Mouse (Mus musculus): Measurements from ENCODE around the gene Pglyrp2. TPM values are rescaled to one million over a fixed set of nuclear protein-coding genes. Genes with fewer than 3 reads are reported as not detected.
A peak's percentile ranks its signal among the peaks of the same experiment; 100 is the strongest.

Pglyrp2 gene
- polyA plus RNA-seq, 1 experiment, result 8.0 TPM

DNA sequence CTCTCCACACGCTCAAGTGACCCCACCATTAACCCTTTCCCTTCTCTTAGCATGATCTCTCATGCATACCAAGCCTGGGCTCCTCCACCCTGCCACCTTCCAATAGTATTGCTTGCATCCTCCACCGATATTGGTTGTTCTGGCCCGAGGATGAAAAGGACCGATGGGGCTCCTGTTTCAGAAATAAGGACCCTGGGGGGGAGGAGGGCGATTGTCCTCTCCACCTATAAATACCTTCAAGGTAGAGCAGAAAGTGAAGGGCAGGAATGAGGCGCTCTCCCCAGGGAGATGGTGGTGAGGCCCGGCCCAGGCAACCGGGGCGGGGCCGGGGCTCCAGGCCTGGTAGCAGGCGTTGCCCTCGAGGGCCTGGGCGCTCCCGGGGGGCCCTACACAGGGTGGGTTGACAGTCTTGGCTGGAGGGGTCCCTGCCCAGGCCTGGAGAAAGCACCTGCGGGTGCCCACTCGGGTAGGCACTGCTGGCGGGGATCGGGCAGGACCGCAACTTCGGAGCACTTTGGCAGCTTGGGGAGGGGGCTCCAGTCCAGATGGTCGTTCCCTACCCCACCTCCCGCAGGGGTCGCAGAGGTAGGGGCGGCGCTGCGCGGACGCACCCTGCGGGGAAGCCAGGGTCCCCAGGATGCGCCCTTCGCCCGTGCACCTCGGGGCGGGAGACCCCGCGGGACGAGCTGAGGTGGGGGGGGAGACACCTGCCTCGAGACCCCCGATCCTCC is 35.4 kb downstream of the Pglyrp2 start:
- H3K27ac ChIP-seq (ENCODE audit: insufficient read depth, low read depth, low read length), result peak overlapping the region; percentile 26; the same call in 1 of the 2 replicates
- TF ChIP-seq CTCF (IDR thresholded peaks at IDR 0.05; ENCODE audit: extremely low read depth, insufficient read length, insufficient replicate concordance, low read depth, low read length), result no peak
- no peak for TF ChIP-seq POLR2A (IDR thresholded peaks at IDR 0.05; ENCODE audit: low read depth, low read length)
- H3K36me3 ChIP-seq (ENCODE audit: control insufficient read depth, insufficient read depth, low read length), result peaks cover 3% of the 10 kb centered on the region; the same call in 1 of the 2 replicates
- H3K4me1 ChIP-seq (ENCODE audit: control insufficient read depth, insufficient read depth, insufficient read length, low read length), result peaks cover 6% of the 10 kb centered on the region
- peak overlapping the region; percentile 98 for H3K4me3 ChIP-seq (ENCODE audit: low read depth, low read length)
- H3K27me3 ChIP-seq (ENCODE audit: control insufficient read depth, insufficient read depth, low read length), result 0 out of 2 replicates have a peak, but pooled peaks cover 4% of the 10 kb centered on the region
- 1% methylated on average over 36 of the region's 39 CpGs for WGBS

DNA sequence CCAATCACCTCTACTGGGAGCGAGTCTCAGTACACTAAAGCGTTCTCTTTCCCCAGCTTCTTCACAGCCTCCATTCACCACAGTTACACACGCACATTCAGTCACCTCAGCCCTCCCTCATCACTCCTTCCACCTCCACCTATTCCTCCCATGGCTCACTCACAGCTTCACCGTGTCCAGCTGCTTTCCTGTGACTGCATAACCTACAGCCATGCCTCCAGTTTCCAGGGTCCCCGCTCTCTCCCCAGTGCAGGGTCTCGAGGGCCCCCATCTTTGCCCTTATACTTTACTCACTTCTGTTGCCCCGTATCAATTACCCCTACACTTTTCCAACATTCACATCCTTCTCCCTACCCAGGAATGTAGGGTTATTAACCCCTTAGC is 36.0 kb downstream of the Pglyrp2 start:
- no peak for TF ChIP-seq POLR2A (IDR thresholded peaks at IDR 0.05; ENCODE audit: low read depth, low read length)
- no peak overlapping the region for H3K27ac ChIP-seq (ENCODE audit: insufficient read depth, low read depth, low read length)
- 0 out of 2 replicates have a peak, but pooled peaks cover 4% of the 10 kb centered on the region for H3K27me3 ChIP-seq (ENCODE audit: control insufficient read depth, insufficient read depth, low read length)
- WGBS, result 65% methylated on average over 7 of the region's 7 CpGs
- H3K36me3 ChIP-seq (ENCODE audit: control insufficient read depth, insufficient read depth, low read length), result peaks cover 3% of the 10 kb centered on the region; the same call in 1 of the 2 replicates
- peaks cover 6% of the 10 kb centered on the region for H3K4me1 ChIP-seq (ENCODE audit: control insufficient read depth, insufficient read depth, insufficient read length, low read length)
- no peak overlapping the region for H3K4me3 ChIP-seq (ENCODE audit: low read depth, low read length)

DNA sequence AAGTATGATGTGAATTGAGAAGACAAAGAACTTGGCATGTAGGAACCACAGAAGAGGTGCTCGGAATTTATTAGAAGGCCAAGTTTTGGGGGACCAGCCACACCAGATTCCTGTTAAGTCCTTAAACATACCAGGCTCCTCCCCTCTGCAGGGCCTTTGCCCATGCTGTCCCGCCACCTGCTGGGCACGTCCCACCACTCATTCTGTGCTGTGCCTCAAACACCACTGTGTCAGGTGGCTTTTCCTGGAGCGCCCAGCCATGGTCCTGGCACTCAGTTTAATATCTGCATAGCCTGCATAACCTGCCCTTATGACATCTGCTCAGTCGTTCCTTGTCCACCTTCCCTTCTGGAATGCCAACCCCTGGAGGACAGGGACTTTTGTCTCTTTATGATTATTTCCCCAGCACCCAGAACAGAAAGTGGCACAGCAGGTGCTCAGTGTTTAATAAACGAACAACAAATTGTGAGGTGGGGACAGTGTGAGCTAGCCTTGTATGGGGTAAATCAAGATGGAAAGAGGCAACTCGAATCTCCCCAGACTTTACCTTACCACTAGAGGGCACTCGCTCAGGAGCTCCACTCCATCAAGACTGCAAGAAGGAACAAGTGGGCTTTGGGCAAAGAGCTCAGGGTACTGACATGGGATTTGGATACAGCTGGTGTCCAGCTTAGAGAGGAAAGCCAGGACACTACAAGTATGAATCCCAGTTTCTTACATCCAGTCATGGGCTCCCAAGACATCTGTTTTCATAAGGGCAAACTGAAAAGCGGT is 37.1 kb downstream of the Pglyrp2 start:
- Histone ChIP-seq H3K4me1 (ENCODE audit: control insufficient read depth, insufficient read depth, insufficient read length, low read length) (peaks cover 6% of the 10 kb centered on the region), H3K27me3 (ENCODE audit: control insufficient read depth, insufficient read depth, low read length) (no peaks in the 10 kb centered on the region), H3K4me3 (ENCODE audit: low read depth, low read length) (no peak overlapping the region), H3K36me3 (ENCODE audit: control insufficient read depth, insufficient read depth, low read length) (peaks cover 3% of the 10 kb centered on the region; the same call in 1 of the 2 replicates), H3K27ac (ENCODE audit: insufficient read depth, low read depth, low read length) (no peak overlapping the region)
- WGBS, result 48% methylated on average over 9 of the region's 9 CpGs
- TF ChIP-seq POLR2A (IDR thresholded peaks at IDR 0.05; ENCODE audit: low read depth, low read length), result no peak
- peak; percentile 62; the same call in 1 of the 2 replicates for TF ChIP-seq CTCF (IDR thresholded peaks at IDR 0.05; ENCODE audit: extremely low read depth, insufficient read length, insufficient replicate concordance, low read depth, low read length)

DNA sequence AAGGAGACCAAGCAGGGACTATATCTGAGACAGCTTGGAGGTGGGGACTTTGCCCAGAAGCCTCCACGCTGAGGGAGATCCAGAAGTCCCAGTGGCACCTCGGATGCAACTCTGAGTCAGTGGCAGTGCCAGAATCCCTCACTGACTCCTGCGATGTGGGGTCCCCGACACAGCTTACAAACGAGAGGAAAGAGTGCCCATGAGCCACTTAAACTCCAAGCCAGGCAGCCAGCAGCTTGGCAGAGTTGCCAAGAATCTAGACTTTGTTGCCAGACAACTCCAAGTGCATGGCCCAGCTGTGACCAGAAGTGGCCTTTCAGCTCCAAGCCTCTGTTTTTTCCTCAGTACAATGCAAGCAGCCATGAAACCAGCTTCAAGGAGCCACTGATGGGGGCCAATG is 40.3 kb downstream of the Pglyrp2 start:
- 85% methylated on average over 5 of the region's 5 CpGs for WGBS
- no peak overlapping the region for H3K4me3 ChIP-seq (ENCODE audit: low read depth, low read length)
- no peaks in the 10 kb centered on the region for H3K27me3 ChIP-seq (ENCODE audit: control insufficient read depth, insufficient read depth, low read length)
- no peak overlapping the region for H3K27ac ChIP-seq (ENCODE audit: insufficient read depth, low read depth, low read length)
- H3K4me1 ChIP-seq (ENCODE audit: control insufficient read depth, insufficient read depth, insufficient read length, low read length), result peaks cover 2% of the 10 kb centered on the region
- H3K36me3 ChIP-seq (ENCODE audit: control insufficient read depth, insufficient read depth, low read length), result peaks cover 5% of the 10 kb centered on the region; the same call in 1 of the 2 replicates
- TF ChIP-seq POLR2A (IDR thresholded peaks at IDR 0.05; ENCODE audit: low read depth, low read length), result no peak

DNA sequence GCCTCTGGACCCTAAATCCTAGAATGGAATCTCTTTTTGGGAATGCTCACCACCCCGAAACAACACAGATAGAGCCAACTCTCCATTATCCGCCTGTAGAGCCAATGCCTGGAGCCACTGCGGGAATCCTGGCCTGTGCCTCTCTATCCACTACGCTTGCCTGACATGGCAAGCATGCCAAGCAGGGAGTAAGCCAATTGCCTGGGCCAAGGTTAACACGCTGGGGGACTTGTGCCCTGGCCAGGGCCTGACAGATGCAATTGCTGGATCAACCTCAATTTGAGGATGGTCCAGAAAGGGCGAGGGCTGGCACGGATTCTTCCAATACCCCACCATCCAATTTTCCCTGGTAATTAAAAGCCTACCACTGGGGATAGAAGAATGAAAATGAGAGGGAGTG is 41.4 kb downstream of the Pglyrp2 start:
- H3K27ac ChIP-seq (ENCODE audit: insufficient read depth, low read depth, low read length), result no peak overlapping the region
- 94% methylated on average over 7 of the region's 7 CpGs for WGBS
- H3K27me3 ChIP-seq (ENCODE audit: control insufficient read depth, insufficient read depth, low read length), result no peaks in the 10 kb centered on the region
- no peak for TF ChIP-seq CTCF (IDR thresholded peaks at IDR 0.05; ENCODE audit: extremely low read depth, insufficient read length, insufficient replicate concordance, low read depth, low read length)
- TF ChIP-seq POLR2A (IDR thresholded peaks at IDR 0.05; ENCODE audit: low read depth, low read length), result no peak
- peaks cover 3% of the 10 kb centered on the region; the same call in 1 of the 2 replicates for H3K4me1 ChIP-seq (ENCODE audit: control insufficient read depth, insufficient read depth, insufficient read length, low read length)
- H3K4me3 ChIP-seq (ENCODE audit: low read depth, low read length), result no peak overlapping the region
- H3K36me3 ChIP-seq (ENCODE audit: control insufficient read depth, insufficient read depth, low read length), result peaks cover 5% of the 10 kb centered on the region; the same call in 1 of the 2 replicates

DNA sequence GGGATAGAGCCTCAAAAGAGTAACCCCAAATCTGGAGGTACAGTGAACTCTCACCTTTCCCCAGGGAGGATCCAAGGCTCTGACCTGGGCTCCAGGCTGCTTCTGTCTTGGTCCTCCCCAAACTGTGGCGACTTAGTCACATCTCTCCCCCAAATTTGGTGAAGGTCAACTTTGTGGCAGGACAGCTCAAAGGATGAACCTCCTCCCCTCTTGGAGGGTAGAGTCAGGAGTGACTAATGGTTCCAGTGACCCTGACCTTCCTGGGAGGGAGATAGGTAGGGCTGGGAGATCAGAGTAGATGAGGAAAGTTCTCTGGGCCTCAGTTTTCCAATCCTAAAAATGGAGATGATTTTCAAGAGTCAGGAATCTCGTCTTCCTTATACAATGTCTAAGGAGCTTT is 45.2 kb downstream of the Pglyrp2 start:
- H3K36me3 ChIP-seq (ENCODE audit: control insufficient read depth, insufficient read depth, low read length), result 0 out of 2 replicates have a peak, but pooled peaks cover 2% of the 10 kb centered on the region
- WGBS, result 74% methylated on average over 2 of the region's 2 CpGs
- H3K4me3 ChIP-seq (ENCODE audit: low read depth, low read length), result no peak overlapping the region
- H3K27ac ChIP-seq (ENCODE audit: insufficient read depth, low read depth, low read length), result no peak overlapping the region
- no peaks in the 10 kb centered on the region for H3K27me3 ChIP-seq (ENCODE audit: control insufficient read depth, insufficient read depth, low read length)
- peaks cover 16% of the 10 kb centered on the region for H3K4me1 ChIP-seq (ENCODE audit: control insufficient read depth, insufficient read depth, insufficient read length, low read length)
- no peak for TF ChIP-seq POLR2A (IDR thresholded peaks at IDR 0.05; ENCODE audit: low read depth, low read length)

DNA sequence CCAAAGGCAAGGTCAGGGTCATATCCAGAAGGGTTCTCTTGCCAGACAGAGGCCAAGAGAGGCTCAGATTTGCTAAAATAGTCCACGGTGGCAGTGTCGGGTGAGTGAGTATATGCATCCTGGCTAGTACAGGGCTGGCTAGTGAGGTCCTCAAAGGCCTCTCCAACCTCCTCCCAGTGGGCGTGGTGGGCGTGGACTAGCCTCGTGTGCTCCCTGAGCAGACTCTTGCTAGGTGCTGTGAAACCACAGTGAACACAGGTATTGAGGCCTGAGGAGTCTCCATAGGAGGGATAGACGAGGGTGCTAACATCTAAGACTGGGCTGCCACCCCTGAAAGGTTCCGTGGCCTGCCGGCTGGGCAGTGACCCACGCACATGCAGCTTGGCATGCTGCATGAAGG is 46.8 kb downstream of the Pglyrp2 start:
- H3K27ac ChIP-seq (ENCODE audit: insufficient read depth, low read depth, low read length), result no peak overlapping the region
- no peaks in the 10 kb centered on the region for H3K27me3 ChIP-seq (ENCODE audit: control insufficient read depth, insufficient read depth, low read length)
- H3K4me1 ChIP-seq (ENCODE audit: control insufficient read depth, insufficient read depth, insufficient read length, low read length), result peaks cover 16% of the 10 kb centered on the region
- H3K4me3 ChIP-seq (ENCODE audit: low read depth, low read length), result no peak overlapping the region
- TF ChIP-seq POLR2A (IDR thresholded peaks at IDR 0.05; ENCODE audit: low read depth, low read length) (no peak), CTCF (IDR thresholded peaks at IDR 0.05; ENCODE audit: extremely low read depth, insufficient read length, insufficient replicate concordance, low read depth, low read length) (no peak)
- H3K36me3 ChIP-seq (ENCODE audit: control insufficient read depth, insufficient read depth, low read length), result 0 out of 2 replicates have a peak, but pooled peaks cover 2% of the 10 kb centered on the region
- WGBS, result 68% methylated on average over 9 of the region's 9 CpGs
